Mouse (Mus musculus): ENCODE data around the gene Tnnc2.
A peak's percentile ranks its signal among the peaks of the same experiment; 100 is the strongest.

The Tnnc2 gene

GRCm38 (mm10) chr2:164794293-164794692 is 14.5 kb upstream of the Tnnc2 start:
- peak; percentile 94 to 95 for DNase-seq

GRCm38 (mm10) chr2:164793772-164794171 is 14.0 kb upstream of the Tnnc2 start:
- DNase-seq: no peak

- DNase-seq: peak; percentile 63 to 83
Observed at GRCm38 (mm10) chr2:164793236-164793635, 13.5 kb upstream of the Tnnc2 start.

- DNase-seq: no peak
Observed at GRCm38 (mm10) chr2:164792400-164793190, 12.8 kb upstream of the Tnnc2 start.

- DNase-seq: no peak
Observed at GRCm38 (mm10) chr2:164791841-164792261, 12.1 kb upstream of the Tnnc2 start.

GRCm38 (mm10) chr2:164790451-164790850 is 10.7 kb upstream of the Tnnc2 start:
- peak; percentile 44 to 52 for DNase-seq

- DNase-seq: no peak
Observed at GRCm38 (mm10) chr2:164788411-164788810, 8.6 kb upstream of the Tnnc2 start.

- no peak for DNase-seq
Observed at GRCm38 (mm10) chr2:164787779-164788178, 8.0 kb upstream of the Tnnc2 start.

- DNase-seq: no peak
Observed at GRCm38 (mm10) chr2:164787032-164787431, 7.3 kb upstream of the Tnnc2 start.

- DNase-seq: no peak
Observed at GRCm38 (mm10) chr2:164786388-164786885, 6.7 kb upstream of the Tnnc2 start.

- DNase-seq: peak; percentile 95 to 96
Observed at GRCm38 (mm10) chr2:164785481-164786387, 6.0 kb upstream of the Tnnc2 start, which contains the start of gene Snx21. Gene Snx21 (plus strand): TSS chr2:164785823.

- no peak for DNase-seq
Observed at GRCm38 (mm10) chr2:164784869-164785420, 5.2 kb upstream of the Tnnc2 start.

- DNase-seq: no peak
Observed at GRCm38 (mm10) chr2:164783926-164784581, 4.3 kb upstream of the Tnnc2 start.

- no peak for DNase-seq
Observed at GRCm38 (mm10) chr2:164781876-164782275, 2.1 kb upstream of the Tnnc2 start.

GRCm38 (mm10) chr2:164778809-164779208 is 958 bp downstream of the Tnnc2 start:
- no peak for DNase-seq

GRCm38 (mm10) chr2:164778015-164778287 is 1.8 kb downstream of the Tnnc2 start:
- no peak for DNase-seq

GRCm38 (mm10) chr2:164777246-164778014 is 2.3 kb downstream of the Tnnc2 start:
- no peak for DNase-seq

- DNase-seq: no peak
Observed at GRCm38 (mm10) chr2:164776801-164777200, 3.0 kb downstream of the Tnnc2 start.

GRCm38 (mm10) chr2:164776130-164776529 is 3.6 kb downstream of the Tnnc2 start:
- no peak for DNase-seq

GRCm38 (mm10) chr2:164773989-164774364 is 5.8 kb downstream of the Tnnc2 start:
- DNase-seq: no peak

GRCm38 (mm10) chr2:164773229-164773988 is 6.4 kb downstream of the Tnnc2 start:
- no peak for DNase-seq

Data from kidney, postnatal 36 days (tissue).